8 mouse cellular contexts compared by ENCODE assay signal in the genomic region with DNA sequence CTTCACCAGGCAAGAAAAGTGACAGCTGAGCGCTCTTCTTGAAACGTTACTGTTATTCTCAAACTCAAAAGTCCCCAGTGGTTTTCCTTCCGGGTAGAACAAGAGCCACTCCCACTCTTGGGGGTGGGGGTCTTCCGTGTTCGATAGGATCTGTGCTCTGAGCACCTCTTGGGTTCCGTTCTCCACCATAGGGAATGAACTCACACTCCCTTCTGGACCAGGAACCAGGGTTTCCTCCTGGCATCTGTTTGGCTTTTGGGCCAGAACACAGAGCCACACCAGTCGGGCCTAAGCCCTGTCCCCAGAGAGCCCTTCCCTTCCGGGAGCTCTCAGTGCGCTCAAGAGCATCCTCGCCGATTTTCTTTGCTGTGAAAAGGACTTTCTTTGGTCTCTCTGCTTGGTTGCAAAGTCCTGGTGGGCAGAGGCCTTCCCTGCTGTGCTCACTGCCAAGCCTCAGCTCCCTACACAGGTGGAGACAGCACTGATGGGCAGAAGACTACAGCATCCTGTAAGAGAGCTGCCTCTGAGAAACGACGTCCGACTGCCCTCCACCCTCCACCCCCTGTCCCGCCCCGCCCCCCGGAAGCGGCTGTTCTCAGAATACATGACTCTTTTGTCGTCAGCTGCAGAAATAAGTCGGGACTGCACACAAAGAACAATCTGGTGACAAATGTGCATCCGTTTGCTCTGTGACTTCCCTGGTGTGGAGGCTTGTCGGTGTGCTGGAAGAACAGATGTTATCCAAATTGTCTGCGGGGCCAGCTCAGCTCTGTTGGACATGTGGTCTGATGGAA.
DNase-seq lines count a peak whose midpoint lies in the region; ATAC-seq and TF ChIP-seq lines count a peak whose summit lies in the region.

No protein-coding gene starts in this region.

- no peak for DNase-seq in gastrocnemius, adult 2 months
- DNase-seq in gastrocnemius, postnatal 36 days = no peak
- DNase-seq in forebrain, embryonic 10.5 days (ENCODE audit: extremely low spot score, low spot score) = peak; percentile 26
- DNase-seq in natural killer cell, adult 2 months (ENCODE audit: low spot score in 2 of 2) = peak; percentile 53 to 69
- DNase-seq in thymus, postnatal 10 days (ENCODE audit: low spot score in 2 of 2) = peak; percentile 82 to 88

- H3K27ac ChIP-seq in gastrocnemius, adult 2 months = peak overlapping the region; percentile 0; the same call in 1 of the 2 replicates
- H3K27ac ChIP-seq in forebrain, embryonic 10.5 days = peak overlapping the region; percentile 79
- H3K27ac ChIP-seq in hindbrain, embryonic 12.5 days = peak overlapping the region; percentile 1; the same call in 1 of the 2 replicates
- no peak overlapping the region for H3K27ac ChIP-seq in liver, embryonic 12.5 days

- no peaks in the 10 kb centered on the region for H3K9me3 ChIP-seq in forebrain, embryonic 10.5 days
- no peaks in the 10 kb centered on the region for H3K9me3 ChIP-seq in hindbrain, embryonic 12.5 days (replicated peaks)
- no peaks in the 10 kb centered on the region for H3K9me3 ChIP-seq in liver, embryonic 12.5 days (replicated peaks)

- peaks cover 30% of the 10 kb centered on the region for H3K4me1 ChIP-seq in forebrain, embryonic 10.5 days
- H3K4me1 ChIP-seq in hindbrain, embryonic 12.5 days = peaks cover 11% of the 10 kb centered on the region
- no peaks in the 10 kb centered on the region for H3K4me1 ChIP-seq in liver, embryonic 12.5 days

- no peak for TF ChIP-seq CTCF in gastrocnemius, adult 2 months (IDR thresholded peaks at IDR 0.05)

- ATAC-seq in hindbrain, embryonic 12.5 days (ENCODE audit: low FRiP score) = peak; percentile 59
- ATAC-seq in liver, embryonic 12.5 days = peak; percentile 47; the same call in 1 of the 2 replicates
- ATAC-seq in frontal cortex, adult (ENCODE audit: low TSS enrichment) = no peak

- intact Hi-C loops in gastrocnemius, adult 2 months (cut with DNase I) = no loop called here
- intact Hi-C loops in gastrocnemius, postnatal 36 days (cut with DNase I) = no loop called here

- H3K4me2 ChIP-seq in hindbrain, embryonic 12.5 days (replicated peaks) = peak overlapping the region; percentile 51
- peak overlapping the region; percentile 53 for H3K4me2 ChIP-seq in liver, embryonic 12.5 days

- 28% methylated on average over 23 of the region's 23 CpGs for WGBS in forebrain, embryonic 10.5 days
- WGBS in hindbrain, embryonic 12.5 days = 21% methylated on average over 23 of the region's 23 CpGs
- 12% methylated on average over 23 of the region's 23 CpGs for WGBS in liver, embryonic 12.5 days (ENCODE audit: insufficient replicate concordance)

- H3K36me3 ChIP-seq in forebrain, embryonic 10.5 days (replicated peaks) = no peaks in the 10 kb centered on the region
- no peaks in the 10 kb centered on the region for H3K36me3 ChIP-seq in hindbrain, embryonic 12.5 days
- no peaks in the 10 kb centered on the region for H3K36me3 ChIP-seq in liver, embryonic 12.5 days

- peak overlapping the region; percentile 39 for H3K9ac ChIP-seq in hindbrain, embryonic 12.5 days
- H3K9ac ChIP-seq in liver, embryonic 12.5 days = no peak overlapping the region

- peak overlapping the region; percentile 58 for H3K4me3 ChIP-seq in gastrocnemius, adult 2 months
- H3K4me3 ChIP-seq in forebrain, embryonic 10.5 days = peak overlapping the region; percentile 38
- peak overlapping the region; percentile 19 for H3K4me3 ChIP-seq in hindbrain, embryonic 12.5 days
- peak overlapping the region; percentile 11; the same call in 1 of the 2 replicates for H3K4me3 ChIP-seq in liver, embryonic 12.5 days

- H3K27me3 ChIP-seq in forebrain, embryonic 10.5 days (ENCODE audit: poor library complexity, severe bottlenecking) = 0 out of 2 replicates have a peak, but pooled peaks cover 8% of the 10 kb centered on the region
- no peaks in the 10 kb centered on the region for H3K27me3 ChIP-seq in hindbrain, embryonic 12.5 days
- no peaks in the 10 kb centered on the region for H3K27me3 ChIP-seq in liver, embryonic 12.5 days (replicated peaks)

Comparison
In these comparisons a context has a peak if more than half of its experiments do, and no peak if none do; other contexts are left out.
1. DNase-seq: peak in forebrain, embryonic 10.5 days (single experiment), natural killer cell, adult 2 months (2 of 2) and thymus, postnatal 10 days (2 of 2); none in gastrocnemius, adult 2 months (single experiment) and gastrocnemius, postnatal 36 days (0 of 2).
2. Peak in every context shown above with its lines, with median percentiles within 50 percentile points of each other: H3K4me3 ChIP-seq.